Mouse (Mus musculus) bone marrow, adult 2 months (tissue): Measurements from ENCODE around the gene Il6ra. TPM values are rescaled to one million over a fixed set of nuclear protein-coding genes. Genes with fewer than 3 reads are reported as not detected.

Experiments
- H3K27ac ChIP-seq: fragments of 200-500 bp; 2 replicates; pipeline ENCODE4 v1.5.1; 2012; ENCODE audit warnings: low read depth, mild to moderate bottlenecking, control low read depth, inconsistent platforms, low read length; ENCODE audit not compliant: control insufficient read depth, poor library complexity, insufficient read depth
- H3K4me1 ChIP-seq: fragments of 200-500 bp; 2 replicates; pipeline ENCODE4 v1.6.1; 2011; ENCODE audit warnings: low read length; ENCODE audit not compliant: control insufficient read depth, insufficient read depth
- H3K4me3 ChIP-seq: fragments of 200-500 bp; replicated peaks from 2 replicates; pipeline ENCODE3; 2011; ENCODE audit warnings: mild to moderate bottlenecking, low read depth, low read length, control low read depth; ENCODE audit not compliant: control insufficient read depth
- CTCF ChIP-seq: fragments of 200-500 bp; IDR thresholded peaks from 2 replicates; pipeline ENCODE4 v1.5.1; 2011; ENCODE audit warnings: low read length, control low read depth; ENCODE audit not compliant: control insufficient read depth, insufficient read depth
- POLR2A ChIP-seq: fragments of 200-500 bp; IDR thresholded peaks from 2 replicates; pipeline ENCODE4 v1.6.1; 2011; ENCODE audit warnings: low read depth, mild to moderate bottlenecking, control low read depth, low read length, borderline replicate concordance; ENCODE audit not compliant: control insufficient read depth
- WGBS: fragments of 180-500 bp; shearing (Covaris S2); methylation state at CpG from one replicate; pipeline ENCODE4 v1.1.7; 2018; 5-methylcytosine and 5-hydroxymethylcytosine counted together
- polyA plus RNA-seq: library from polyadenylated mRNA; stranded (reverse); fragments of >200 nt; gene quantifications from 2 replicates; pipeline ENCODE4 v1.2.4, GENCODE M21; 2011; ENCODE audit warnings: low replicate concordance; ENCODE audit not compliant: missing spikeins, insufficient read depth, insufficient read length

Il6ra gene
- polyA plus RNA-seq, 1 experiment = 11.4 TPM

- WGBS = 50% methylated on average over 3 of the region's 3 CpGs
- Histone ChIP-seq H3K27ac (no peak overlapping the region), H3K4me3 (no peak overlapping the region), H3K4me1 (peaks cover 1% of the 10 kb centered on the region)
- TF ChIP-seq CTCF (no peak), POLR2A (no peak)
Observed at GRCm38 (mm10) chr3:89859936-89860335, 53.1 kb downstream of the Il6ra start.

- Histone ChIP-seq H3K4me1 (peaks cover 1% of the 10 kb centered on the region), H3K4me3 (no peak overlapping the region), H3K27ac (no peak overlapping the region)
- 64% methylated on average over 8 of the region's 8 CpGs for WGBS
- TF ChIP-seq CTCF = no peak
- no peak for TF ChIP-seq POLR2A
Observed at GRCm38 (mm10) chr3:89858888-89859287, 54.1 kb downstream of the Il6ra start.

GRCm38 (mm10) chr3:89858123-89858522 lies 54.9 kb downstream of the Il6ra start:
- Histone ChIP-seq H3K4me1 (no peaks in the 10 kb centered on the region), H3K27ac (no peak overlapping the region), H3K4me3 (no peak overlapping the region)
- WGBS = 14% methylated on average over 4 of the region's 4 CpGs
- TF ChIP-seq POLR2A = no peak
- TF ChIP-seq CTCF = peak; percentile 26; the same call in 1 of the 2 replicates

- no peak overlapping the region for H3K27ac ChIP-seq
- TF ChIP-seq POLR2A = no peak
- TF ChIP-seq CTCF = peak; percentile 49
Observed at GRCm38 (mm10) chr3:89857353-89857752, 55.6 kb downstream of the Il6ra start.

GRCm38 (mm10) chr3:89853752-89854151 lies 59.2 kb downstream of the Il6ra start:
- TF ChIP-seq CTCF = no peak
- TF ChIP-seq POLR2A = no peak
- WGBS = 55% methylated on average over 5 of the region's 5 CpGs
- no peak overlapping the region for H3K27ac ChIP-seq
- H3K4me3 ChIP-seq = no peak overlapping the region
- no peaks in the 10 kb centered on the region for H3K4me1 ChIP-seq

More at GRCm38 (mm10) chr3:89857353-89857752, 55.6 kb downstream of the Il6ra start:
- Histone ChIP-seq H3K4me1 (no peaks in the 10 kb centered on the region), H3K4me3 (no peak overlapping the region)
- WGBS = 88% methylated on average over 3 of the region's 3 CpGs

- TF ChIP-seq POLR2A (no peak), CTCF (no peak)
- Histone ChIP-seq H3K4me1 (no peaks in the 10 kb centered on the region), H3K27ac (no peak overlapping the region), H3K4me3 (no peak overlapping the region)
- 84% methylated on average over 6 of the region's 6 CpGs for WGBS
Observed at GRCm38 (mm10) chr3:89848083-89848482, 64.9 kb downstream of the Il6ra start.

GRCm38 (mm10) chr3:89847596-89847995 lies 65.4 kb downstream of the Il6ra start:
- H3K27ac ChIP-seq = no peak overlapping the region
- WGBS = 51% methylated on average over 6 of the region's 6 CpGs
- TF ChIP-seq CTCF (no peak), POLR2A (no peak)
- H3K4me1 ChIP-seq = no peaks in the 10 kb centered on the region
- H3K4me3 ChIP-seq = no peak overlapping the region

- Histone ChIP-seq H3K4me3 (no peak overlapping the region), H3K27ac (no peak overlapping the region), H3K4me1 (no peaks in the 10 kb centered on the region)
- no peak for TF ChIP-seq POLR2A
- no peak for TF ChIP-seq CTCF
- WGBS = 82% methylated on average over 3 of the region's 3 CpGs
Observed at GRCm38 (mm10) chr3:89847126-89847525, 65.9 kb downstream of the Il6ra start.

- no peak overlapping the region for H3K27ac ChIP-seq
- no peaks in the 10 kb centered on the region for H3K4me1 ChIP-seq
- TF ChIP-seq CTCF = no peak
- TF ChIP-seq POLR2A = no peak
- H3K4me3 ChIP-seq = no peak overlapping the region
- 77% methylated on average over 9 of the region's 9 CpGs for WGBS
Observed at GRCm38 (mm10) chr3:89845814-89846213, 67.2 kb downstream of the Il6ra start.
